Mouse (Mus musculus): Measurements from ENCODE around the gene Gpr146.

- no peak for TF ChIP-seq CTCF (IDR thresholded peaks at IDR 0.05)
- no peak for TF ChIP-seq EP300 (IDR thresholded peaks at IDR 0.05)
Observed at GRCm38 (mm10) chr5:139397359-139397916, 19.9 kb downstream of the Gpr146 start.

Data from lung, postnatal 0 days (tissue).